Mouse (Mus musculus): ENCODE measurements around the gene Zfp524. TPM values are rescaled to one million over a fixed set of nuclear protein-coding genes. Genes with fewer than 3 reads are reported as not detected.

Gene Zfp524
- total RNA-seq, 2 experiments from 2014 or later, result 8.4 TPM

GRCm38 (mm10) chr7:5046112-5046511 is 31.9 kb downstream of the Zfp524 start:
- no peak for DNase-seq (ENCODE audit: low spot score in 2 of 2)

- DNase-seq (ENCODE audit: low spot score in 2 of 2), result no peak
These were observed 33.1 kb downstream of the Zfp524 start for GRCm38 (mm10) chr7:5047313-5047712.

GRCm38 (mm10) chr7:5051193-5052192 is 37.3 kb downstream of the Zfp524 start, which contains the start of gene Zfp580:
Zfp580 (plus strand) TSS chr7:5051538.
- DNase-seq (ENCODE audit: low spot score in 2 of 2), result peak; percentile 71 to 80

GRCm38 (mm10) chr7:5052438-5052837 is 38.2 kb downstream of the Zfp524 start:
- DNase-seq (ENCODE audit: low spot score in 2 of 2), result peak in 1 of 2 experiments; percentile 26

GRCm38 (mm10) chr7:5052931-5053343 is 38.7 kb downstream of the Zfp524 start:
- no peak for DNase-seq (ENCODE audit: low spot score in 2 of 2)

GRCm38 (mm10) chr7:5053456-5054179 is 39.4 kb downstream of the Zfp524 start:
- DNase-seq (ENCODE audit: low spot score in 2 of 2), result peak in 1 of 2 experiments; percentile 67

GRCm38 (mm10) chr7:5056651-5057263 is 42.5 kb downstream of the Zfp524 start:
- peak; percentile 65 to 72 for DNase-seq (ENCODE audit: low spot score in 2 of 2)

GRCm38 (mm10) chr7:5057381-5057780 is 43.2 kb downstream of the Zfp524 start:
- DNase-seq (ENCODE audit: low spot score in 2 of 2), result no peak

GRCm38 (mm10) chr7:5057804-5058203 is 43.6 kb downstream of the Zfp524 start:
- DNase-seq (ENCODE audit: low spot score in 2 of 2), result no peak

- DNase-seq (ENCODE audit: low spot score in 2 of 2), result no peak
These were observed 44.4 kb downstream of the Zfp524 start for GRCm38 (mm10) chr7:5058631-5059030.

- no peak for DNase-seq (ENCODE audit: low spot score in 2 of 2)
These were observed 45.2 kb downstream of the Zfp524 start for GRCm38 (mm10) chr7:5059421-5059820.

- peak in 1 of 2 experiments; percentile 79 for DNase-seq (ENCODE audit: low spot score in 2 of 2)
These were observed 46.1 kb downstream of the Zfp524 start for GRCm38 (mm10) chr7:5060239-5060731.

- DNase-seq (ENCODE audit: low spot score in 2 of 2), result peak; percentile 97 to 100
These were observed 46.9 kb downstream of the Zfp524 start for GRCm38 (mm10) chr7:5060944-5061773.

GRCm38 (mm10) chr7:5061774-5062359 is 47.7 kb downstream of the Zfp524 start, which contains the start of gene U2af2:
U2af2 (plus strand) TSS chr7:5062143.
- DNase-seq (ENCODE audit: low spot score in 2 of 2), result peak; percentile 89 to 95

- DNase-seq (ENCODE audit: low spot score in 2 of 2), result no peak
These were observed 48.3 kb downstream of the Zfp524 start for GRCm38 (mm10) chr7:5062360-5063001.

- no peak for DNase-seq (ENCODE audit: low spot score in 2 of 2)
These were observed 50.7 kb downstream of the Zfp524 start for GRCm38 (mm10) chr7:5064886-5065285.
